Mouse (Mus musculus) testis, adult 2 months (tissue): Measurements from ENCODE around the gene Wdr46.

Source experiments
- CTCF ChIP-seq: fragments of 200-500 bp; IDR thresholded peaks from 2 replicates; pipeline ENCODE4 v1.5.1; 2012; ENCODE audit warnings: low read depth, mild to moderate bottlenecking, inconsistent platforms, low read length, moderate library complexity; ENCODE audit not compliant: control insufficient read depth, insufficient read depth, insufficient replicate concordance
- POLR2A ChIP-seq: fragments of 200-500 bp; IDR thresholded peaks from 2 replicates; pipeline ENCODE4 v1.6.1; 2012; ENCODE audit warnings: low read depth, mild to moderate bottlenecking, inconsistent platforms, low read length, moderate library complexity; ENCODE audit not compliant: control insufficient read depth

DNA sequence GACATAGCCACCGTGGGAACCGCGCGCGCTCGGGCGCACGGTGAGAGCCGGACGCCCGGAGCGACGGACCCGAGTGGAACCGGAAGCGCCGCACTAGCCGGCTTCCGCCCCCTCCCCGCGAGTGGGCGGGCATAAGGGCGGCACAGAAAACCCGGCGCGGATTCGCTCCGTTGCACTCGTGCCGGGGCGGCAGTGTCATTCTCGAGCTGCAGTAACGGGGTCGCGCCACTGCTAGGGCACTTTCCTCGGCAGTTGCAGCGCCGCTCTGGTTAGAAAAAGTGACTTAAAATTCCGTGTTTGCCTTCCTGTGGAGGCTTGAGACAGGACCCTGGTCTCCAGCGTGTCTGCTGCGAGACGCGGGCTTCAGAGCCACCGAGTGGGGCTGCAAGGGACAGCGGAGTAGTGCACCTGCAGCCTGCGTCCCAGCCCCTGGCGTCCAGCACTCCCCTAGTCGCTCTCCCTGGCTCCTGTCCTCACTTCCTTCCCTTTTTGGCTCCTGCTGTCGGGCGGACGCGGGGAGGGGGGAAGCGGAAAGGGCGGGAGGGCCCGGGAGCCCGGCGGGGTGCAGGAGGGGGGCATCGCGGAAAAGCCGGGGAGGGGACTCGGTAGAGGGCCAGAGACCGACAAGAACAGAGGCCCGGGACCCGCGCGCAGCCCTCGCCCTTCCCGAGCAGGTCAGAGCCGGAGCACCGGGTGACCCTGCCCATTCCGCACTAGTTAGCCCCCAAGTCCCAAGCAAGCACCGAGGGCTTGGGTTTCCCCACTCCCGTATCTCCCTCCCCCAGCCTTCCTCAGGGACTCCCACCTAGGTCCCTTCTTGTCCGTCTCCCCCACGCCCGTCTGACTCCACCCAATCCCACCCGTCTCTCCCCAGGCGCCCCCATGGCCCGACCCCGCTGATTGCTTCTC, 10.8 kb upstream of the Wdr46 start, which contains the start of gene Rgl2:
- no peak for TF ChIP-seq CTCF
- TF ChIP-seq POLR2A: peak; percentile 67; the same call in 1 of the 2 replicates
